In genomic region chr1:178405951-178406711, GRCm38 (mm10) we compare ENCODE assay signal across 8 mouse cellular contexts. TPM values are rescaled to one million over a fixed set of nuclear protein-coding genes. Genes with fewer than 3 reads are reported as not detected.
A peak's percentile ranks its signal among the peaks of the same experiment; 100 is the strongest.
DNase-seq lines count a peak whose midpoint lies in the region; ATAC-seq and TF ChIP-seq lines count a peak whose summit lies in the region.

Gene Efcab2, plus strand, starts transcription at chr1:178406085.

- no peaks in the 10 kb centered on the region for H3K9me3 ChIP-seq in ES-Bruce4 (replicated peaks; ENCODE audit: control insufficient read depth, insufficient read depth, low read length, poor library complexity, severe bottlenecking)
- H3K9me3 ChIP-seq in forebrain, embryonic 13.5 days (replicated peaks), result no peaks in the 10 kb centered on the region
- H3K9me3 ChIP-seq in neural tube, embryonic 15.5 days (replicated peaks), result no peaks in the 10 kb centered on the region

- no peaks in the 10 kb centered on the region for H3K4me1 ChIP-seq in ES-Bruce4 (ENCODE audit: control insufficient read depth, insufficient read depth, low read length)
- H3K4me1 ChIP-seq in forebrain, embryonic 13.5 days, result no peaks in the 10 kb centered on the region
- H3K4me1 ChIP-seq in neural tube, embryonic 15.5 days, result no peaks in the 10 kb centered on the region

- under 1% methylated on average over 54 of the region's 70 CpGs for WGBS in forebrain, embryonic 13.5 days
- WGBS in neural tube, embryonic 15.5 days, result under 1% methylated on average over 67 of the region's 70 CpGs

- no peak for TF ChIP-seq EP300 in ES-Bruce4 (IDR thresholded peaks at IDR 0.05; ENCODE audit: insufficient read depth, low read depth, low read length)

- peak within 1 kb of the TSS; percentile 83 for H3K9ac ChIP-seq in ES-Bruce4 (ENCODE audit: low read depth, poor library complexity, severe bottlenecking)
- H3K9ac ChIP-seq in forebrain, embryonic 13.5 days, result peak within 1 kb of the TSS; percentile 96
- peak within 1 kb of the TSS; percentile 86 for H3K9ac ChIP-seq in neural tube, embryonic 15.5 days (replicated peaks)

- peak; percentile 91 to 92 for DNase-seq in heart, postnatal 14 days
- peak; percentile 89 for DNase-seq in layer of hippocampus, adult 11-12 months (ENCODE audit: low spot score)
- DNase-seq in lung, adult 18-20 months, result peak; percentile 92 to 94
- DNase-seq in testis, postnatal 14 days (ENCODE audit: low spot score), result peak; percentile 90

- peak within 1 kb of the TSS; percentile 83 for H3K27ac ChIP-seq in ES-Bruce4 (ENCODE audit: insufficient read depth, low read length)
- H3K27ac ChIP-seq in forebrain, embryonic 13.5 days, result peak within 1 kb of the TSS; percentile 100
- peak within 1 kb of the TSS; percentile 100 for H3K27ac ChIP-seq in neural tube, embryonic 15.5 days (replicated peaks)

- TF ChIP-seq CTCF in ES-Bruce4 (IDR thresholded peaks at IDR 0.05; ENCODE audit: low read depth, low read length), result no peak

- no peaks in the 10 kb centered on the region for H3K36me3 ChIP-seq in ES-Bruce4 (ENCODE audit: control insufficient read depth, insufficient read depth, low read length, poor library complexity, severe bottlenecking)
- no peaks in the 10 kb centered on the region for H3K36me3 ChIP-seq in forebrain, embryonic 13.5 days (ENCODE audit: poor library complexity, severe bottlenecking)
- H3K36me3 ChIP-seq in neural tube, embryonic 15.5 days, result no peaks in the 10 kb centered on the region

- peak within 1 kb of the TSS; percentile 51 for H3K4me3 ChIP-seq in ES-Bruce4 (ENCODE audit: low read depth, low read length)
- peak within 1 kb of the TSS; percentile 68 for H3K4me3 ChIP-seq in forebrain, embryonic 13.5 days
- H3K4me3 ChIP-seq in neural tube, embryonic 15.5 days (replicated peaks), result peak within 1 kb of the TSS; percentile 71

- intact Hi-C loops in heart, postnatal 14 days (cut with DNase I), result loop anchor here (1.0 to 2.0 kb wide), 4 partner anchors 37 to 87 kb away; partner anchors contain the start of gene Cox20

- TF ChIP-seq POLR2A in ES-Bruce4 (IDR thresholded peaks at IDR 0.05; ENCODE audit: insufficient read depth, low read length), result peak; percentile 42

- ATAC-seq in cerebellum, adult (ENCODE audit: insufficient number of reproducible peaks, low FRiP score, low TSS enrichment), result peak; percentile 94
- peak; percentile 97 for ATAC-seq in forebrain, embryonic 13.5 days
- ATAC-seq in neural tube, embryonic 15.5 days (ENCODE audit: low FRiP score), result peak; percentile 97

- H3K4me2 ChIP-seq in forebrain, embryonic 13.5 days, result peak within 1 kb of the TSS; percentile 69
- H3K4me2 ChIP-seq in neural tube, embryonic 15.5 days, result peak within 1 kb of the TSS; percentile 66

- H3K27me3 ChIP-seq in ES-Bruce4 (ENCODE audit: control insufficient read depth, insufficient read depth, low read length, poor library complexity, severe bottlenecking), result no peaks in the 10 kb centered on the region
- H3K27me3 ChIP-seq in forebrain, embryonic 13.5 days, result no peaks in the 10 kb centered on the region
- H3K27me3 ChIP-seq in neural tube, embryonic 15.5 days (replicated peaks), result no peaks in the 10 kb centered on the region

RNA-seq across cellular contexts. Expression of gene Efcab2, which starts in this region (rescaled TPM):
- 5.6 and 9.0 TPM in 2 replicates for polyA plus RNA-seq in ES-Bruce4 (2011; ENCODE audit: insufficient read depth, insufficient read length, low read depth, missing spikeins)
- polyA plus RNA-seq in forebrain, embryonic 13.5 days (2015; fragmentation: Nextera tagmentation; extraction: Ambion mirVana), result 7.4 and 8.1 TPM in 2 replicates
- total RNA-seq in heart, postnatal 14 days (2021), result 10 to 100 TPM; 49.9 to 50.0 TPM
- 10.7 and 10.8 TPM in 2 replicates for polyA plus RNA-seq in neural tube, embryonic 15.5 days (2015; fragmentation: Nextera tagmentation; extraction: Ambion mirVana)

Comparison
In these comparisons a context has a peak if more than half of its experiments do, and no peak if none do; other contexts are left out.
1. Peak in every context shown above with its lines: DNase-seq, ATAC-seq, H3K4me3 ChIP-seq and H3K27ac ChIP-seq.